Mouse (Mus musculus): ENCODE measurements around the gene Taf4. TPM values are rescaled to one million over a fixed set of nuclear protein-coding genes. Genes with fewer than 3 reads are reported as not detected.

Taf4 gene
- total RNA-seq (2015): 21.7 and 24.4 TPM in 2 replicates
- total RNA-seq (2017): 15.1 and 18.0 TPM in 2 replicates

GRCm38 (mm10) chr2:179976628-179977343, at the start of gene Taf4:
TSS of gene Taf4 (minus strand) at chr2:179976646.
- ATAC-seq (replicated peaks; ENCODE audit: poor library complexity): peak; percentile 73

GRCm38 (mm10) chr2:180025861-180026200, 49.4 kb upstream of the Taf4 start:
- ATAC-seq (replicated peaks; ENCODE audit: poor library complexity): no peak

- no peak; the same call in 1 of the 2 replicates for ATAC-seq (replicated peaks; ENCODE audit: poor library complexity)
Measured at GRCm38 (mm10) chr2:180025135-180025860, 48.9 kb upstream of the Taf4 start.

GRCm38 (mm10) chr2:180024401-180025098, 48.1 kb upstream of the Taf4 start, which contains the start of gene Lsm14b:
TSS of gene Lsm14b (plus strand) at chr2:180024987.
- peak; percentile 82 for ATAC-seq (replicated peaks; ENCODE audit: poor library complexity)

GRCm38 (mm10) chr2:180022751-180023150, 46.3 kb upstream of the Taf4 start:
- ATAC-seq (replicated peaks; ENCODE audit: poor library complexity): no peak

- ATAC-seq (replicated peaks; ENCODE audit: poor library complexity): no peak
Measured at GRCm38 (mm10) chr2:180020919-180021318, 44.5 kb upstream of the Taf4 start.

GRCm38 (mm10) chr2:180020091-180020661, 43.7 kb upstream of the Taf4 start:
- no peak for ATAC-seq (replicated peaks; ENCODE audit: poor library complexity)

GRCm38 (mm10) chr2:180018573-180018972, 42.1 kb upstream of the Taf4 start:
- no peak for ATAC-seq (replicated peaks; ENCODE audit: poor library complexity)

GRCm38 (mm10) chr2:180017632-180018031, 41.2 kb upstream of the Taf4 start:
- no peak for ATAC-seq (replicated peaks; ENCODE audit: poor library complexity)

GRCm38 (mm10) chr2:180013686-180014085, 37.2 kb upstream of the Taf4 start:
- no peak for ATAC-seq (replicated peaks; ENCODE audit: poor library complexity)

- ATAC-seq (replicated peaks; ENCODE audit: poor library complexity): no peak
Measured at GRCm38 (mm10) chr2:180011370-180011769, 34.9 kb upstream of the Taf4 start.

- ATAC-seq (replicated peaks; ENCODE audit: poor library complexity): no peak
Measured at GRCm38 (mm10) chr2:180010686-180011085, 34.2 kb upstream of the Taf4 start.

- no peak for ATAC-seq (replicated peaks; ENCODE audit: poor library complexity)
Measured at GRCm38 (mm10) chr2:180006352-180007017, 30.0 kb upstream of the Taf4 start.

GRCm38 (mm10) chr2:180005656-180006351, 29.4 kb upstream of the Taf4 start:
- ATAC-seq (replicated peaks; ENCODE audit: poor library complexity): no peak

- no peak for ATAC-seq (replicated peaks; ENCODE audit: poor library complexity)
Measured at GRCm38 (mm10) chr2:180001635-180002034, 25.2 kb upstream of the Taf4 start.

- ATAC-seq (replicated peaks; ENCODE audit: poor library complexity): no peak
Measured at GRCm38 (mm10) chr2:179998431-179998830, 22.0 kb upstream of the Taf4 start.

GRCm38 (mm10) chr2:179993071-179993470, 16.6 kb upstream of the Taf4 start:
- ATAC-seq (replicated peaks; ENCODE audit: poor library complexity): no peak

- ATAC-seq (replicated peaks; ENCODE audit: poor library complexity): no peak
Measured at GRCm38 (mm10) chr2:179989098-179989497, 12.7 kb upstream of the Taf4 start.

- no peak for ATAC-seq (replicated peaks; ENCODE audit: poor library complexity)
Measured at GRCm38 (mm10) chr2:179986437-179987022, 10.1 kb upstream of the Taf4 start.

- no peak for ATAC-seq (replicated peaks; ENCODE audit: poor library complexity)
Measured at GRCm38 (mm10) chr2:179985695-179986094, 9.2 kb upstream of the Taf4 start.
